Mouse (Mus musculus) urinary bladder, postnatal 4 days (tissue): ENCODE measurements at regions not wholly inside any gene's neighbourhood (a gene's known extent, or its start where the extent isn't known, plus 50 kb on each side); places are given as distances from the start of the nearest gene placed in this dataset.

Source experiments
- DNase-seq, 2 experiments: peaks; one replicate each; pipeline ENCODE4 v3.0.0; 2021 to 2022; ENCODE audit warnings: low spot score in 2 of 2

DNA sequence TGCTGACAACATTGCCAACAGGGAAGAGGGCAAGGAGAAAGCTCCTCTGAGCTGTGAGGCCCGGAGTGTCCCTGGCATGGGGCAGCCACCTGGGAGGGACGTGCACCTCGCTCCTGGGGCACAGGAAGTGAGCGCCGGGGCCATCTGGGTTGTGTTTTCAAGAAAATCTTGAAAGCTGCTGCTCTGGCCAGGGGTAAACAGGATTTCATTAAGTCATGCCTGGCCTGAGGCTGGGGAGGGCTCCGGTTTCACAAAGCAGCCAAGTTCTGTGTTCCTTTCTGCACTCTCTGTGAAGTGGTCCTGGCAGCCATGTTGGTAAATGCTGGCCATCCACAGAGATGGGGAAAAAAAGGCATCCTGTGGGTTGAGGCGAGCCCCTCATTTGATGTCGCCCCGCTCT lies 406.8 kb upstream of the Zmiz1 start:
- DNase-seq: no peak

DNA sequence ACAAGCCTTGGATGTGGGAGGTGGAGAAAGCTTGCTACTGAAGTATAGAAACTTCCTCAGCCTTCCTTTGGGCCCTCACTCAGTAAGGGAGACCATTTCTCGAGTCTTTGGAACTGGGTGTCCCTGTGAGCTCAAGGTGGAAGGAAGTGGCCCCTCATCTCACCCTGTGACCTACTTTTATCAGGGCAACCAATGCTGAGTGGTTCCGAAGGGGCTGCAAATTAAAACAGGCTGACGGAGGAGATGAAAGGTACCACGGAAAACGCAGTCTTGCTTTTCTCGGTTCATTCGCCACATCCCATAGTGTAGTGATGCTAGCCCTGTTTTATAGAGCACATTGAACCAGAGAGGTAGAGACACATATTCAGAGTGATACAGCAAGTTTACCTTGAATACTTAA lies 399.6 kb upstream of the Zmiz1 start:
- DNase-seq: no peak

DNA sequence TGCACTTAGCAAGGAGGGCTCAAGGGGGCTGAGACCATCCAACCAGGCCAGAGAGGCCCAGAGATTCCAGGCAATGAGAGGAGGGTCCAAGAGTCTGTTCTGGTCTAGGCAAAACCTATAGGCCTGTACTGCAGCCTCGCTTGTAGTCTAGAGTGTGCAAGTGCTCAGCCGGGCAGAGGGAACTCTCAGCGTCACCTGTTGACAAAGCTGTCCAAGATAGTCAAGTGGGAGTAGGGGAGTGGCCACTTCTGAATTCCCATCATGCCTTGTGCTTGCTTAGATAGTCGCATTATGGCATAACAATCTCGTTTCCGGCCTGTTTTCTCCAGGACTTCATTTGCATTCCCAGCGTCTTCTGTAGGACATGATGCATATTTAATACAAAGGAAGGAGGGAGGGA lies 398.7 kb upstream of the Zmiz1 start:
- no peak for DNase-seq

DNA sequence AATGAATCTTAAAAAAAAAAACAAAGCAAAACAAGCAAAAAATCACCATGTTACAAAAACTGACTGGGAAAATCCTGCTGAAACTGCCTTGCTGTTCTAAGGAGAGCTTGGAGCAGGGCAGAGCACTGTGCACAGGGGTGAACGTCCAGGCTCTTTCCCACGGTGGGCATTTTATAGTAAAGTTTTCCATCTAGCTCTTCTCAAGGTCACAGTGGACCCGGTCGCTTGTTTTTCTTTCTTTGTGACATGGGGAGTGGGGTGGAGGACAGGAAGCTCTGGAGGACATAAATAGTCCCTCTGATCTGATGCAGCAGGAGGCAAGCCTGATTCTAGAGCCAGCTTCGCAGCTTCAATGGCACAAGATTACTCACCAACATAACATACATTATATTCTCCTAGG lies 395.9 kb upstream of the Zmiz1 start:
- no peak for DNase-seq

DNA sequence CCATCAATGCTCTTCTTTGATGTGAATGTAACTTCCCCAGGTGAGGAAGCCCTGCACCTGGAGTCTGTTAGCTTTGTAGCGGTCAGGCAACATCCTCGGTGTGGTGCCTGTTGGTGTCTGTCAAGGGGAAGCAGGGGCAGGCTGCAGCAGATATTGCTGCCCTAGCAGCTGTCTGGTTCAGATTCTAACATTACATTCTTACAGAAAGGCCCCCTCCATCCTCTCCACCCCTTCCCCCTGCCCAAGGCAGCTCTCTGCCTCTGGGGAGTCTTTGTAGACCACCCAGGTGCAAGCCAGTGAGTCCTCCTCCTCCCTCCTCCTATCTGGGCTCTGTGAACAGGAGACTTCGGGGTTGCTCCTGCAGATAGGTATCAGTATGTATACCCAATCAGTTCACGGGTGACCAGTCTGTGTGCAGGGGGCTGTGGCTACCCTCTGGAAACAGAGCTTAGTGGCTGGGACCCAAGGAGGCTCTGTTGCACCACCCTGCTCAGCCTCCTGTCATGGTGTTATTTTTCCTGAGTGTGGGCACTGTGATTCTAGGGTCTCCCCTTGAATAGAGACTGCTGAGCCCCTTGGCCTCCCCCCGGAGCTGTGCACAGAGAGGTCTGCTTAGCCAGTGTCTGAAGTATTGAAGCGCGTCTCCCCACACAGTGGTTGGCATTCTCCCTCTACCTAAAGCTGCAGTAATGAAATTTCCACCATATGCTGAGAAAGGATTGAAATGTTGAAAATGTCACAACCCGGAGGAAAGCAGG lies 394.6 kb upstream of the Zmiz1 start:
- no peak for DNase-seq

DNA sequence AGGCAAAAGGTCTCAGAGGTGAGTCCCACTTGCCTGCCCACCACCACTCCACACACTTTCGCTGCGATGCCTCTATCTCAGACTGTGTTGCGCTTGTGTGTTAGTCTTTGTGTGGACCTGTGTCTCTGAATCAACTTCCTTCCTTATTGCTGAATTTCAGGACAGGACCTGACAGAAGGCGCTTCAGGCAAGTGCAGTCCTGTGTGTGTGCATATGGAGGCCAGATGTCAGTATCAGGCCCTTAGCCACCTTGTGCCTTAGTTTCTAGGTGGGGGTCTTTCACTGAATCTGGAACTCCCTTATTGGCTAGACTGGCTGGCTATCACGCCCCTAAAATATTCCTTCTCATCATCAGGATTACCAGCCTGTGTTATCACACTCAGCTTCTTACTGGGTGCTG lies 391.6 kb upstream of the Zmiz1 start:
- DNase-seq: no peak

DNA sequence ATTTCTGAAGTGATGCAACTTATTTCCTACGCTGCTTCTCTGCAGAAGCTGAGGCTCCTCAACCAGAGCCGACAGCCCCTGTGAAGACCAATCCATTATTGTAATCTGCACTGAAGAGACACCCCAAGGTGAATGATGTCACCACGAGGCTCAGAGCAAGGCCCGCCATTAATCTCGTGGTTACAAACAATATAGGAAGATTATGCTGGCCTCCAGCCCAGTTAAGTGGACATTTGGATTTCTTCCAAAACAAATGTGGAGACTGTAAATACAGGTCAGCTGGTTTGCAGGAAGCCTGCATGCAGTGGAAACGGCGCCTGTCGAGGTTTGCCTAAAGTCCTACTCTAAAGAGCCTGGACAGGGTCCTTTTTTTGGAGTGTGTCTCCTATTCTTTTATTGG lies 390.6 kb upstream of the Zmiz1 start:
- DNase-seq: peak in 1 of 2 experiments; percentile 23

DNA sequence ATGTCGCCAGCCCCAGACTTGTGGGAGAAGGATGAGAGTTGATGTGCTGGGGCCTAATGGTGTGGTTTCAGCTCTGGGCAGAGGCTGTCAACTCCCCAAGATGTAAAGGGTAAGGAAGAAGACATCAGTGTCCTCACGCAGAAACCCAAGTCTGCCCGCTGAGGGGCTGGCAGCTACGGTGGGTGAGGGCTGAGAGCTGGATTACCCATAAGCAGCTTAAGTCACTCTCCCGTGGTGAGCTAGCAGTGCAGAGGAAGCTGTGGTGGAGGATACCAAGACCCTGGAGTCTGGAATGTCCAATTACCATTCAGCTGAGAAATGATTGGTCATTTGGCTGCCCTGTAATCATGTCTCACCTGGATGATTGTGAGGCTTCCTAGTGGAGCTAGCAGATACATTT lies 385.8 kb upstream of the Zmiz1 start:
- DNase-seq: no peak

DNA sequence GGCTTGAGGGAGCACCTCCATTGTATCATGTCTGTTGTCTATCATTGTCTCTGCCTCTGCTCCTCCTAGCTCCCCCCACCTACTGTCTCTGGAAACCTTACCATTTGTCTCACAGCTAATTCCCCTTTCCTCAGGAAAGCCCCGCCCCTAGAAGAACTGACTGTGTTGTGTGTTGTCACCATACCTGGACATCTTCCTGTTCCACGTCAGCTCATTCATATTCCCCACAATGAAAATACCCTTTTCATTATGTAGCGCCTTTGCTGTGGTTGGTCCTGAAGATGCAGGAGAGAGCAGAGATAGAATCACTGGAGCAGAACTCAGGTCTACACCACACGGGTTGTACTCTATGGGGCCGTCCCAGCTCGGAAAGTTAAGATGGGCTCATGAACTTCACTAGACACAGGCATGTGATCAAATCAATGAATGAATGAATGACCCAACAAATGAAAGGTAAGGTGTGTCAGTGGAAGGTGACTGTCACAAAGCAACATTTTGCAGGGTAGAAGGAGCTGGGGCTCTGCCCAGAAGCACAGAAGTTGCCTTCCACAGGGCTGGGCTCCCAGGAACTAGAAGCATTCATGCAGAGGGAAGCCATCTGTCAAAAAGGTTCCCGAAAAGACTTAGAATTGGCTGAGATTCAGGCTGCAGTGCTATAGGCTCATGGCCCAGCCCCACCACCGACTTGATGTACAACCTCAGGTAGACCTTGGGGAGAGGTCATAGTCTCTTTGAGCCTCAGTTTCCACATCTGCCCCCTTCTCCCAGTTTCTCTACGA lies 384.8 kb upstream of the Zmiz1 start:
- DNase-seq: no peak

DNA sequence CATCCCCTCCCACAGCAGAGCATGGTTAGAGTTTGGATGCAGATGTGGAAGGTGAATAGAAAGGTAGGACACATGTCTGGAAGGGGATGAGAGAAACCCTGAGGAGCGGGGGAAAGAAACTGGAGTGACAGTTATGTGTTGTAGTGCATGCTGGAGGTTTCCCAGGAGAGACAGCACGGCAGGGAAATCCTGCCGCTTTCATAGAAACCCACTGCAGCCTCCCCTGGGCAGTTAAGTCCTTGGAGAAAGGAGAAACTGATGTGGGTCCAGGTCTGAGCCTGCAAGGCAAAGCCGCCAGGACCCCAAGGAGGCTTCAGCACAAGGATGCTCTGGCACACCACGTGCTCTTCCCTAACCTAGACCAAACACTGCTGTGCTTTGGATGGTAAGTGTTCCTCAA lies 384.1 kb upstream of the Zmiz1 start:
- DNase-seq: no peak

DNA sequence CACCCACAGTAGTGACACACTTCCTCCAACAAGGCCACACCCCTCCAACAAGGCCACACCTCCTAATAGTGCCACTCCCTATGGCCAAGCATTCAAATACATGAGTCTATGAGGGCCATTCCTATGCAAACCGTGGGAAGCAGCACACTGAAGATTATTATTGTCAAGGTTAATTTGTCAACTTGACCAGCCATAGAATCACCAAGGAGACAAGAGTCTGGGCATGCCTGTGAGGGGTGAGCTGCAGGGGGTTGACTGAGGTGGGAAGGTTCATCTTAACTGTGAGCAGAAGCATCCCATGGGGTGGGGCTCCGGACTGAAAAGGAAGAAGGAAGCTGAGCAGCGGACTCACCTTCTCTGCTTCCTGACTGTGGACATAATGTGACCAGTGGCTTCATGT lies 378.6 kb upstream of the Zmiz1 start:
- no peak for DNase-seq

DNA sequence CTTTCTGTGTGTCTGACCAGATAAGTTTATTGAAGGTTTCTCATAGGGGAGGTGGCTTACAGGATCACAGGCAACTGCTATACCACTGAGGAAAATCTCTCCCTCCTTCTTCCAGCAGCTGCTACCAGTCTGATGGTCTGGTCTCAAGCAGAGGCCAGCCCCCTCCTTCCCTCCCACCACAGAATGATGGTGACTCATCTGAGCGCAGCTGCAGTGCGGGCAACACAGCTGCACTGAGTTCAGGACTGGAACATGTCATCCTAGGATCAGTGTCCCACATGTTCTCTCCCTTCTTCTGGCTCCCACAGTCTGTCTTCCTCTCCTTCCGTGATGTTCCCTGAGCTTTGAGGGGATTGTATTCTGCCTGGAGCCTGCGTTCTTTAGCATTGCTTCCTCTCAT lies 375.1 kb upstream of the Zmiz1 start:
- no peak for DNase-seq

DNA sequence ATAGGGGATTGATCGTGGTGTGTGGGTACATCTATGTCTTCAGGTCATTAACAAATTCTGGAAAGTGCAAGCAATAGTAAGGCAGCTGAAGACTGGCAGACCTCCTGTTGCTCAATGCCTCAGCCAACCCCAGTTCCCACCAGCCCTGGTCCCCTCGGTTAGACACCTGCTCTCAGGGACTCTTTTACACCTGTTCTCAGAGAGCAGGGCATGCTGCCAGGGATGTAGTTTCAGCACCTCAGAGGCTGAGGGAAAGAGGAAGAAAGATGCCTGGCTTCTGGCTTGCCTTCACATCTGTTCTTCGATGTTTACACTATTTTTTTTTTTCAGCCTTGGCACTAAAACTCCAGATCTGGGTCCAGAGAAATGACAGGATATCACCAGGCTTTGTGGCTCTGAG lies 362.2 kb upstream of the Zmiz1 start:
- no peak for DNase-seq

DNA sequence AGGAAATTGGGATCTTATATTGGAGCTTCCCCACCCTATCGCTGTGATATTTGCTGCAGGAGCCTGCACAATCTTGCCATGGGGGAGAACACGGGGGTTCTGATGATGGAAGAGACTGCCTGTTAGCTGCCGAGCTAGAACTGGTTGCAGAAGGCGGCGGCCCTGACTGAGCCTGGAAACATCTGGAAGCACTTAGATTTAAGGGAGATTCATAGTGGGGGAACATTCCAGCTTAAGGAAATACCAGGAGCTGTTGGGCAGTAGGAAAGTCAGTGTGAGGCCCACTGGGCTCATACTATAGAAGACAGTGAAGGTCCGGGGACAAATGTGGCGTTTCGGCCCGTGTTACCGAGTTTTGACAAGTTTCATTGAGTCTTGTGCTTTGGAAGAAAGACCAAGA lies 353.6 kb upstream of the Zmiz1 start:
- no peak for DNase-seq

DNA sequence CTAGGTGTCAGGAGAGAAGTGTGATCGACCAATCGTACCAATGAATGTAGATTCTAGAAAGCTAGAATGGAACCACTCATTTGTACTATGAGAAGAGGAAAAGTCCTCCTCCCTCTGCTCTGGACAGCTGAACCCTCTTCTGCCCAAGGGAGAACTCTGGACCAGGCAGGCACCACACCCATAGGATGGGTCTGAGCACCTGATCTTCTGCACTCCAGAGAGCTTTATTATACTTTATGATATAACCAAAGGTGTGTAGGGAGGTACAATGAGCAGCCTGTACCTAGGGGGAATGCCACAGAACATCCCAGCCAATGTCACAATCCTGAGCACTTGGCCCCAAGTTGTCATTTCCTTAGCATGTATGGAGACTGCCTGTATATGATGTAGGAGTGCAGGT lies 352.5 kb upstream of the Zmiz1 start:
- DNase-seq: no peak

DNA sequence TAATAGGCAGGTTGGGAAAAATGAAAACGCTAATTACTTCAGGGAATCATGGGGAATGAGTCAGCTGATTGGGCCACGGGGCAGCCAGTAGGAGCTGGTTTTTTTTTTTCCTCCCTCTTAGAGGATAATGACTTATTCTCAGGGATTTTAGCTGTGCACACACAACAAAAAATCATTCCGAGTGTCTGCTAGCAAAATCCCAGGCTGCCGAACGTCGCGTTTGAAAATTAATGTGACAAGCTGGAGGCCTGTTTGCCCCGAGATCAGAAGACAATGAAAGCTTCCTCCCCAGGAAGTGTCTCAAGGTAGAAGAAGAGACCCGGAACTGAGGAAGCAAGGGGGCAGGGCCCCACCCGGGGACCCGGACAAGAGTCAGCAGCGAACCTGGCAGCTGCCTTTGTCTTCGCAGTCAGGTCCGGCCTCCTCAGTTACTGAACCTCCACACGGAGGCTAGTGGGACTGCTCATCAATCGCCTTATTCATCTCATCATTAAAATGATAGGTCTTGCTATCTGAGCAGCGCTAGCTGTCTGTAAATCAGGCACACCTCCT lies 350.8 kb upstream of the Zmiz1 start:
- DNase-seq: no peak

DNA sequence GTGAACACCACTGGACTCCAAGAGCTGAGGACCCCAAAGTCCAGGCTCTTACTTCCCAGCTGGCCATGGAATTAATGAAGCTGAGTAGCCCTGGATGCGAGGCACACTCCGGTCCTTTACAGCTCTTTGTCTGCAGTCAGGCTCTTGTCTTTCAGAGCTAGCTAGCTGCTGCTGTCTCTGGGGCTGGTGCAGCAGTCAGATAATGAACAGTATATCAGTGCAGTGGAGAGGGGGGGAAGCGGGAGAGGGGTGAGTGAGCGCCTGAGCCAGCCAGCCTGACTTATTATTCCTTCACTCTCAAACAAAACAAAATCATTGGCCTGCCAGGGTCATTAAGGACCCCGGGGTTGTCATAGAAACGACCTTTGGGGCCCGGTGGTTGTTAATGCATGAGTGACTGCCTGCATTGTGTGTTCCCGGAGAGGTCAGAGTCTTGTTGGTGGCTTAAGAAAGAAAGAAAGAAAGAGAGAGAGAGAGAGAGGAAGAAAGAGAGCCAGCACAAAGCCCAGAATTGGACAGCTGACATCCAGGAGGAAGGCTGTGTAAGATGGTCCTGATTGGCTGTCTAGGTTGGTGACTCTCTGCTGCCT lies 350.2 kb upstream of the Zmiz1 start:
- no peak for DNase-seq

DNA sequence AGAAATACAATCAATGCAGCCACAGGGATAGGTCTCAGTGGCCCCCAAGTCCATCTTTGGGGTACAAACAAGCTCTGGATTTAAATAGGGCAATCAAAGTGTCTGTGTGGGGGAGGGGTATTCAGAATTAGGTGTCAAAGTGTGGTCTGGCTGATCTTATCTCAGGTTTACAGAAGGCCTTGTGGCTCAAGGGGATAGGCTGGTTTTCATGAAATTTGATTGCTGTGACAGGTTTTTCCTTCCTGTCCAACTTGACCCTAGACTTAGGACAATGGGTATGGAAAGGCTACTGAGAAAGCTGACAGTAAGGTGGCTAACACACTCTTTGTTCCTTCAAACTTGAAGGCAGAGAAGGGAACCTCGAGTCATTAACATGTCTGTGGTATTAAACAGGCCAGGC lies 349.3 kb upstream of the Zmiz1 start:
- no peak for DNase-seq

DNA sequence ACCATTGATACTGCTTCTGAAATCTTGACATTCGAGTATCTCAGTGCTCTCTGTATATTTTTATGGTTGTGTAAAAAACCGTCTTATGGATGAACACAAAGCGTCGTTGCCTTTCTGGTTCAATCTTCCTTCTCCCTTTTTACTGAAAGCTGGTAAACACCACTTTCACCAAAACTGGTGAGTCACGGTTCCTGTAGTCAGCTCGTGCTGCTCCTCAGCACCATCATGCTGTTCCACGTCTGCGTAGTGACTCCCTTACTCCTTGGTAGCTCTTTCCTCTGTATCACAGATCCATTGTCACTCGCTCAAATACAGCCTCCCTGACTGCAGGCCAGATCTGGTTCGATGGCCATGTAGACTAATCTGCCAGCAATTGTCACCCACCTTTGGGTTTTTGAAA lies 346.2 kb upstream of the Zmiz1 start:
- DNase-seq: no peak

DNA sequence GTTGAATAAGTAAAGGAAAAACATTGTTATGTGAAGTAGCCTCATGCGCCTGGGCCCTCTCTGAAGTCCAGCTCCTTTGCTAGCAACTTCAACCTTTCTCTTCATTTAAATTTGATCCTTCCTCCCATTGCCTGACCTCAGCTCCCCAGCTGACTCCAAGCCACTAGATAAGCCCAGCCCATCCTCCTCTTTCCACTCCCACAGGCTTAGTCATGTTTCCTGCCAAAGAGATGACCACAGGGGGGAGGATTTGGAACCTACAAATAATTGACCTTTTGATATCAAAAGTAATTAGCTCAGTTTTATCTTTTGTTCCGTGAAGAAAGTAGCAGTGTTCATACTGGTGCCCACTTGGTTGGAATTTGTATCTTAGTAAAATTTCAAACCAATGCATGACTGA lies 345.7 kb upstream of the Zmiz1 start:
- no peak for DNase-seq

DNA sequence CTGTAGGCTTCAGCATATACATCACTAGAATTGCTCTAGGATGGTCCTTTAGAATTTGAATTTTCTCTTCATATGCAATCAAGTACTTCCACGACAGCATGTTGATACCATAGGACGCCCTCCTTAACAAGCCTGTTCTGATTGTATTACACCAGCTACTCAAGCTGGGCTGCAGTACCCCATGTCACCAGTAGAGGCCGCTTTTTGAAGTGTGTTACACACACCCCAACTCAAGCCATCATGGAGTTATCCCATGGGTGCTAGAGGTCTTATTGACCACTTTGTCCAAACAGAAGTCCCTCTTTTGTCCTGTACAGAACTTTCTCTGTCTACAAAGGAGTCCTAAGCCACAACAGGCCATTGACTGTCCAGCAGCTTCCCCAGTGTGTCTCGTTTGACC lies 342.6 kb upstream of the Zmiz1 start:
- peak; percentile 38 to 80 for DNase-seq

DNA sequence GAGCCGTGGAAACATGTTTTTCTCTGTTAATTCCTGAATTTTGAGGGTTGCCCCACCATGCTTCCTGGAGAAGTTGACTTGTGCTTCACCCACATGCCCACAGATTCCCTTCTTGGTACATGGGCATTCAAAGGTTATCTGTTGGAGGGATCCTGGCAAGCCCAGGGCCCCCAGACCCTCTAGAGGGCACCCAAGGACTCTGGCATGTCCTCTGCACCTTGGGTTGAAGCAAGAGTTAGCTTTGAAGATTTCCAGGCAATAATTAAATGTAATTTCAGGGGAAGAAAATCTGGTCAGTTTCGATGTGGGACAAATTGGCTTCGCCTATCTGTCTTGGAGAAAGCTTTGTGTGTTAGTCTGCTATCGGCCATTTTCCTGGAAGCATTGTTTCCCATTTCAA lies 339.0 kb upstream of the Zmiz1 start:
- no peak for DNase-seq

DNA sequence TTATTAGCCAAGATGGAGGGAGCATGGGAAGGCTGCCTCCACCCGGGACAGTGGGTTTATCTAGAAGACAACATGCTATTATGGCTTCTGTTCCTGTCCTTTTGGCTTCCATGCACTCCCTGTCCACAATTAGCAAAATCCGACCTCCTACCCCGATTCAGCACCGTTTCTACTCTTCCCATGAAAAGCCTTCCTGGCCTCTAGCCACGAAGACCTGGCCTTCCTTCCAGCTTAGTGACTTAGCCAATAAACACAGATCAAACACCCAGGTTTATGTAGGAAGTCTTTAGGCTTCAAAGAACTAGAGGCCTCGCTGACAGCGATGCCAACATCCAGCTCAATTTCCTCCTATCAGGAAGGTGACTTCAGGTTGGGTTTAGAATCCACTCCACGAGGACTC lies 338.5 kb upstream of the Zmiz1 start:
- no peak for DNase-seq
